Mouse (Mus musculus) ES-E14 (cell line): ENCODE results near the gene Tmem108. TPM values are rescaled to one million over a fixed set of nuclear protein-coding genes. Genes with fewer than 3 reads are reported as not detected.

Experiments used
- DNase-seq: peaks from one replicate; pipeline ENCODE4 v3.0.0-alpha.2; 2013; ENCODE audit warnings: low read depth, low spot score
- H3K27ac ChIP-seq: 2 replicates; pipeline ENCODE4 v1.5.1; 2012; ENCODE audit warnings: low read depth, mild to moderate bottlenecking, low read length, moderate library complexity, mixed read lengths; ENCODE audit not compliant: poor library complexity, insufficient read depth, severe bottlenecking
- H3K36me3 ChIP-seq: 2 replicates; pipeline ENCODE4 v1.6.1; 2012; ENCODE audit warnings: mild to moderate bottlenecking, low read length, moderate library complexity, mixed read lengths; ENCODE audit not compliant: control insufficient read depth, poor library complexity, insufficient read depth, severe bottlenecking
- H3K4me1 ChIP-seq, 2 experiments: fragments of 150-350 bp in 1 of 2; sonication (generic) in 1 of 2; 2 replicates each; pipeline ENCODE4 v1.6.1; 2012; ENCODE audit warnings: low read length in 2 of 2, mild to moderate bottlenecking in 1 of 2, mixed read lengths in 1 of 2; ENCODE audit not compliant: control insufficient read depth in 2 of 2, insufficient read depth in 2 of 2, poor library complexity in 1 of 2
- H3K4me3 ChIP-seq, 2 experiments: fragments of 150-350 bp in 1 of 2; sonication (generic) in 1 of 2; 2 replicates each; pipeline ENCODE4 v1.5.1; 2012; ENCODE audit warnings: low read length in 2 of 2, low read depth in 1 of 2, mild to moderate bottlenecking in 1 of 2, mixed read lengths in 1 of 2; ENCODE audit not compliant: insufficient read depth in 1 of 2, poor library complexity in 1 of 2, severe bottlenecking in 1 of 2
- H3K9ac ChIP-seq: 2 replicates; pipeline ENCODE4 v1.6.1; 2012; ENCODE audit warnings: low read depth, mild to moderate bottlenecking, low read length, mixed read lengths; ENCODE audit not compliant: poor library complexity, insufficient read depth, severe bottlenecking
- H3K9me3 ChIP-seq: fragments of 150-350 bp; sonication (generic); 2 replicates; pipeline ENCODE4 v1.6.1; 2012; ENCODE audit warnings: low read depth, mild to moderate bottlenecking, low read length; ENCODE audit not compliant: control insufficient read depth, insufficient read depth
- CHD2 ChIP-seq: IDR thresholded peaks from 2 replicates; pipeline ENCODE4 v1.6.1; 2014; ENCODE audit warnings: mild to moderate bottlenecking, low read depth, low read length, inconsistent platforms
- HCFC1 ChIP-seq: IDR thresholded peaks from 2 replicates; pipeline ENCODE4 v1.6.1; 2012; ENCODE audit warnings: low read length, inconsistent platforms, borderline replicate concordance; ENCODE audit not compliant: insufficient read depth
- MAFK ChIP-seq: IDR thresholded peaks from 2 replicates; pipeline ENCODE4 v1.6.1; 2014; ENCODE audit warnings: mild to moderate bottlenecking, low read depth, low read length, inconsistent platforms; ENCODE audit not compliant: insufficient read depth
- ZC3H11A ChIP-seq: IDR thresholded peaks from 2 replicates; pipeline ENCODE4 v1.6.1; 2012; ENCODE audit warnings: low read depth, mild to moderate bottlenecking, inconsistent platforms, low read length, borderline replicate concordance
- ZNF384 ChIP-seq: IDR thresholded peaks from 2 replicates; pipeline ENCODE4 v1.6.1; 2012; ENCODE audit warnings: low read depth, low read length, inconsistent platforms
- in situ Hi-C, 2 experiments: fragments of 600-800 bp; cut with MboI; formaldehyde crosslinking; loops; one replicate each; pipeline ENCODE4 v1.15.1; 2025; ENCODE audit warnings: low sequenced_read_pairs in 2 of 2, inconsistent platforms in 1 of 2; ENCODE audit not compliant: unreplicated experiment in 2 of 2
- total RNA-seq: library from RNA; depleted of rRNA; stranded (reverse); fragments of 300-350 nt; gene quantifications from 2 replicates; pipeline ENCODE4 v1.2.3, GENCODE M21; 2012

Tmem108 gene
- total RNA-seq, 1 experiment = 3.1 TPM

DNA sequence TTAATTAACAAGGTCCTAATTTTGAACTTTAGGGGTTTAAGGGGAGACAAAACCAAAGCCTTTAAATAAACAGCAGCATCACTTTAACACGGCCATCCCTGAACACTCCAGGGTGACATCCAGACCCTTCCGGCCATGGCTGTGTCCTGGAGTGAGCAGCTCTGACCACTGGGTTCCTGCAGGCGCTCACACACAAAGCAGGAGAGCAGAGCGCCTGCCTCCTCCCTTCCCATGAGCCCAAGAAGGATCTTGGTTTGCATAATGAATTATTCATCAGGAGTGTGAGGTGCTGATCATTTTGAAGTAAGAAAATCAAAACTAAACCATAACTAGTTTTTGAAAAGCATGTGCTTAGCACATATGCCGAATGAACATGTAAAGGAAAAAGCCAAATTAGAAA, 237.0 kb downstream of the Tmem108 start:
- in situ Hi-C loops = no loop called here
- H3K36me3 ChIP-seq = no peaks in the 10 kb centered on the region
- H3K4me1 ChIP-seq = peaks cover 6 to 14% of the 10 kb centered on the region in 2 experiments; a peak in 3 of 4 replicates
- TF ChIP-seq ZC3H11A (no peak), MAFK (no peak), HCFC1 (no peak), ZNF384 (no peak), CHD2 (no peak)
- no peak overlapping the region for H3K9ac ChIP-seq
- no peak overlapping the region for H3K4me3 ChIP-seq
- no peaks in the 10 kb centered on the region for H3K9me3 ChIP-seq
- no peak for DNase-seq
- H3K27ac ChIP-seq = no peak overlapping the region

GRCm38 (mm10) chr9:103523742-103524403, 237.8 kb downstream of the Tmem108 start:
- H3K9me3 ChIP-seq = no peaks in the 10 kb centered on the region
- TF ChIP-seq MAFK (no peak), CHD2 (no peak), ZNF384 (no peak), HCFC1 (no peak), ZC3H11A (no peak)
- H3K36me3 ChIP-seq = no peaks in the 10 kb centered on the region
- H3K4me3 ChIP-seq = no peak overlapping the region
- in situ Hi-C loops = no loop called here
- no peak overlapping the region for H3K27ac ChIP-seq
- no peak for DNase-seq
- peaks cover 6 to 14% of the 10 kb centered on the region in 2 experiments; a peak in 3 of 4 replicates for H3K4me1 ChIP-seq
- H3K9ac ChIP-seq = no peak overlapping the region

DNA sequence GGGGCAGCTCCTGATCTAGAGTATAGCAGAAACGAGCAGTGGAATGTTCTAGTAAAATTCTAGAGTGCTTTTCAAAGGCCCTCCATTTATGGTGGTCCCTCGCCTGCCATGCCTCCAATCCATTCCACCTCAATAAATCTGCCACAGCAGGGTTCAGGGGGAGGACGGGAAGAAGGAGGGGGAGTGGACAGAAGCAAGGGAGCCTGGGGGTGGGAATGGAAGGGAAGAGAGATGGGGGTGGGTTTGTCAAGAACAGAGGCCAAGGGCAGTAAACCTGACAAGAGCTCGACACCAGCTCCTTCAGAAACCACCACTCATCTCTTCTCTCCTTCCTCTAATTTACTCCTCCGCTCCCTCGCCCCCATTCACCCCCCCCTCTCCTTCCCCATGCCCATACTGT, 238.6 kb downstream of the Tmem108 start:
- no peaks in the 10 kb centered on the region for H3K36me3 ChIP-seq
- DNase-seq = no peak
- H3K4me3 ChIP-seq = no peak overlapping the region
- H3K27ac ChIP-seq = no peak overlapping the region
- in situ Hi-C loops = no loop called here
- H3K9me3 ChIP-seq = no peaks in the 10 kb centered on the region
- TF ChIP-seq ZC3H11A = no peak
- TF ChIP-seq HCFC1 = no peak
- TF ChIP-seq CHD2 = no peak
- TF ChIP-seq ZNF384 = no peak
- TF ChIP-seq MAFK = no peak
- no peak overlapping the region for H3K9ac ChIP-seq
- peaks cover 6 to 14% of the 10 kb centered on the region in 2 experiments; a peak in 3 of 4 replicates for H3K4me1 ChIP-seq

GRCm38 (mm10) chr9:103513884-103514283, 247.8 kb downstream of the Tmem108 start:
- Histone ChIP-seq H3K4me1 (peaks cover 3 to 9% of the 10 kb centered on the region in 2 experiments; a peak in 2 of 4 replicates), H3K9me3 (no peaks in the 10 kb centered on the region), H3K36me3 (no peaks in the 10 kb centered on the region), H3K4me3 (no peak overlapping the region), H3K9ac (no peak overlapping the region), H3K27ac (peak overlapping the region; percentile 40; the same call in 1 of the 2 replicates)
- TF ChIP-seq CHD2 = no peak
- no peak for TF ChIP-seq ZNF384
- no peak for TF ChIP-seq HCFC1
- TF ChIP-seq ZC3H11A = no peak
- TF ChIP-seq MAFK = no peak
- in situ Hi-C loops = no loop called here
- DNase-seq = peak; percentile 51

DNA sequence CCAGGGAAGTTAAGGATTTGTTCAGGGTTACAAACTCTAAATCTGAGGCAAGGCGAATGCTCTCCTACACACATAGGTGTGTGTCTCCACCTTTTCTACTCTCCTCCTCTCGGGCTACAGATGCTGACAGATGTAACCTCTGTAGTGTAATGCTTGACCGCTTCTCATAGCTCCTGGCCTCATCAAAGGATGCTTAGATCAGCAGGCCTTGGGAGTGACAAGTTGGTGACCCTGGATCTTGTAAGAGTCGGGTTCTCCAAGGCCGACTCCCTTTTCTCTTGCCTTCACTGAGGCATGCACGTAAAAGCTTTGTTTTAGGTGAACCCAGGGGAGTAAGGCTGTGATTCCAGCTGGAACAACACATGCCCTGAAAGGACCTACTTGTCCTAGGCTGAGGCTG, 249.4 kb downstream of the Tmem108 start:
- Histone ChIP-seq H3K9me3 (no peaks in the 10 kb centered on the region), H3K4me1 (peaks cover 3 to 9% of the 10 kb centered on the region in 2 experiments; a peak in 2 of 4 replicates), H3K36me3 (no peaks in the 10 kb centered on the region), H3K4me3 (no peak overlapping the region), H3K9ac (no peak overlapping the region), H3K27ac (no peak overlapping the region)
- no peak for DNase-seq
- in situ Hi-C loops = no loop called here
- TF ChIP-seq ZNF384 (no peak), CHD2 (no peak)
